Mouse (Mus musculus) myocyte (in vitro differentiated cells): ENCODE measurements around the gene C730034F03Rik.

Source experiments
- CEBPB ChIP-seq: IDR thresholded peaks from 2 replicates; pipeline ENCODE4 v1.6.1; 2011; ENCODE audit warnings: mild to moderate bottlenecking, moderate library complexity; ENCODE audit not compliant: poor library complexity, insufficient read depth, severe bottlenecking
- E2F4 ChIP-seq: IDR thresholded peaks from one replicate; pipeline ENCODE4 v1.6.1; 2011; ENCODE audit warnings: mild to moderate bottlenecking, control low read depth, moderate library complexity; ENCODE audit not compliant: insufficient read depth
- MAX ChIP-seq: IDR thresholded peaks from one replicate; pipeline ENCODE4 v1.6.1; 2011; ENCODE audit warnings: low read depth, mild to moderate bottlenecking, control low read depth
- MYOD1 ChIP-seq, 3 experiments: IDR thresholded peaks; one replicate each; pipeline ENCODE4 v1.6.1; 2011; ENCODE audit warnings: control low read depth in 2 of 3, low read depth in 2 of 3, mild to moderate bottlenecking in 2 of 3, moderate library complexity in 1 of 3; ENCODE audit not compliant: insufficient read length in 2 of 3, control insufficient read depth in 1 of 3
- MYOG ChIP-seq, 3 experiments: IDR thresholded peaks; one replicate each; pipeline ENCODE4 v1.6.1; 2011; ENCODE audit warnings: control low read depth in 2 of 3, low read depth in 2 of 3, mild to moderate bottlenecking in 2 of 3; ENCODE audit not compliant: insufficient read length in 2 of 3, control insufficient read depth in 1 of 3, insufficient read depth in 1 of 3
- POLR2A ChIP-seq: IDR thresholded peaks from one replicate; pipeline ENCODE4 v1.6.1; 2011; ENCODE audit warnings: low read depth, mild to moderate bottlenecking, control low read depth, moderate library complexity; ENCODE audit not compliant: insufficient read length
- POLR2AphosphoS2 ChIP-seq: IDR thresholded peaks from one replicate; pipeline ENCODE4 v1.6.1; 2011; ENCODE audit warnings: low read depth, control low read depth; ENCODE audit not compliant: insufficient read length
- TCF12 ChIP-seq: IDR thresholded peaks from one replicate; pipeline ENCODE4 v1.6.1; 2011; ENCODE audit warnings: mild to moderate bottlenecking, control low read depth; ENCODE audit not compliant: poor library complexity, insufficient read depth, severe bottlenecking
- USF1 ChIP-seq: IDR thresholded peaks from one replicate; pipeline ENCODE4 v1.6.1; 2011; ENCODE audit warnings: low read depth, mild to moderate bottlenecking, control low read depth, moderate library complexity

GRCm38 (mm10) chr15:89421938-89422337, 7.5 kb upstream of the C730034F03Rik start:
- TF ChIP-seq E2F4 = no peak
- TF ChIP-seq POLR2A = no peak
- no peak for TF ChIP-seq USF1
- no peak for TF ChIP-seq POLR2AphosphoS2
- TF ChIP-seq MAX = no peak
- no peak for TF ChIP-seq MYOG (IDR thresholded peaks at IDR 0.05; ENCODE audit: control insufficient read depth in 1 of 3, insufficient read depth in 1 of 3, insufficient read length in 2 of 3, low read depth in 2 of 3)
- no peak for TF ChIP-seq CEBPB
- no peak for TF ChIP-seq MYOD1 (IDR thresholded peaks at IDR 0.05; ENCODE audit: control insufficient read depth in 1 of 3, insufficient read length in 2 of 3, low read depth in 2 of 3)
- TF ChIP-seq TCF12 = no peak
